Comparison of ENCODE assay signal across 11 mouse cellular contexts in genomic region chr1:165579332-165579731, GRCm38 (mm10). TPM values are rescaled to one million over a fixed set of nuclear protein-coding genes. Genes with fewer than 3 reads are reported as not detected.
DNase-seq lines count a peak whose midpoint lies in the region; ATAC-seq and TF ChIP-seq lines count a peak whose summit lies in the region.
"Had no signal": no experiment of that assay in that cellular context is flagged by ENCODE, and none has a peak within 500 bp of the region (broad histone marks: within the 10 kb centered on the region; RNA-seq: fewer than 3 reads in every experiment).

No protein-coding gene starts in this region.

- no peak overlapping the region for H3K4me3 ChIP-seq in intestine, postnatal 0 days (ENCODE audit: low read depth, low read length)
- H3K4me3 ChIP-seq in intestine, embryonic 16.5 days (ENCODE audit: low read length) = no peak overlapping the region
- no peak overlapping the region for H3K4me3 ChIP-seq in ES-E14 (ENCODE audit: insufficient read depth in 1 of 2, low read depth in 1 of 2, low read length in 2 of 2, poor library complexity in 1 of 2, severe bottlenecking in 1 of 2)
- no peak overlapping the region for H3K4me3 ChIP-seq in forebrain, embryonic 15.5 days
- H3K4me3 ChIP-seq: limb, embryonic 13.5 days; midbrain, embryonic 13.5 days had no signal

- H3K9ac ChIP-seq in intestine, postnatal 0 days (ENCODE audit: low read depth, low read length) = no peak overlapping the region
- H3K9ac ChIP-seq in intestine, embryonic 16.5 days (ENCODE audit: low read depth, low read length) = no peak overlapping the region
- H3K9ac ChIP-seq in ES-E14 (ENCODE audit: insufficient read depth, low read depth, low read length, poor library complexity, severe bottlenecking) = no peak overlapping the region
- no peak overlapping the region for H3K9ac ChIP-seq in forebrain, embryonic 15.5 days (replicated peaks)
- H3K9ac ChIP-seq: limb, embryonic 13.5 days; midbrain, embryonic 13.5 days had no signal

- H3K27me3 ChIP-seq in intestine, postnatal 0 days (replicated peaks; ENCODE audit: control insufficient read depth, insufficient read depth, low read length) = no peaks in the 10 kb centered on the region
- no peaks in the 10 kb centered on the region for H3K27me3 ChIP-seq in intestine, embryonic 16.5 days (replicated peaks; ENCODE audit: control insufficient read depth, insufficient read depth, low read length)
- H3K27me3 ChIP-seq in forebrain, embryonic 15.5 days = no peaks in the 10 kb centered on the region
- H3K27me3 ChIP-seq: limb, embryonic 13.5 days; midbrain, embryonic 13.5 days had no signal

- no peak for ATAC-seq in intestine, postnatal 0 days
- no peak for ATAC-seq in intestine, embryonic 16.5 days
- no peak for ATAC-seq in forebrain, embryonic 15.5 days (replicated peaks)
- ATAC-seq: midbrain, embryonic 13.5 days had no signal

- H3K27ac ChIP-seq in intestine, postnatal 0 days (ENCODE audit: low read depth, low read length) = no peak overlapping the region
- no peak overlapping the region for H3K27ac ChIP-seq in intestine, embryonic 16.5 days (ENCODE audit: low read length)
- H3K27ac ChIP-seq in ES-E14 (ENCODE audit: insufficient read depth, low read depth, low read length, poor library complexity, severe bottlenecking) = no peak overlapping the region
- no peak overlapping the region for H3K27ac ChIP-seq in forebrain, embryonic 15.5 days (replicated peaks)
- H3K27ac ChIP-seq: limb, embryonic 13.5 days; midbrain, embryonic 13.5 days had no signal

- TF ChIP-seq CTCF in intestine, postnatal 0 days (IDR thresholded peaks at IDR 0.05; ENCODE audit: low read depth) = peak; percentile 61

- in situ Hi-C loops in ES-E14 (cut with MboI; ENCODE audit: low sequenced_read_pairs in 2 of 2, unreplicated experiment in 2 of 2) = no loop called here

- H3K4me2 ChIP-seq in intestine, postnatal 0 days (replicated peaks; ENCODE audit: low read depth) = no peak overlapping the region
- H3K4me2 ChIP-seq in intestine, embryonic 16.5 days (ENCODE audit: low read depth, low read length) = no peak overlapping the region
- H3K4me2 ChIP-seq in forebrain, embryonic 15.5 days (replicated peaks) = no peak overlapping the region
- H3K4me2 ChIP-seq: limb, embryonic 13.5 days; midbrain, embryonic 13.5 days had no signal

- DNase-seq in 416B (ENCODE audit: low read depth) (peak; percentile 67), ES-E14 (ENCODE audit: low read depth, low spot score) (peak; percentile 35)
- peak; percentile 37 for DNase-seq in c-Kit-positive CD71-positive TER-119-positive erythroid progenitor cells, embryonic 14.5 days (ENCODE audit: low spot score)
- DNase-seq in urinary bladder, postnatal 25 days (ENCODE audit: low spot score) = no peak
- no peak for DNase-seq in kidney, adult 11 months
- DNase-seq: kidney, postnatal 4 days had no signal

- H3K36me3 ChIP-seq in intestine, postnatal 0 days (ENCODE audit: control insufficient read depth, insufficient read depth) = no peaks in the 10 kb centered on the region
- no peaks in the 10 kb centered on the region for H3K36me3 ChIP-seq in intestine, embryonic 16.5 days (ENCODE audit: control insufficient read depth, insufficient read depth, low read length)
- H3K36me3 ChIP-seq in ES-E14 (ENCODE audit: control insufficient read depth, insufficient read depth, low read length, poor library complexity, severe bottlenecking) = no peaks in the 10 kb centered on the region
- H3K36me3 ChIP-seq in forebrain, embryonic 15.5 days = no peaks in the 10 kb centered on the region
- H3K36me3 ChIP-seq: limb, embryonic 13.5 days; midbrain, embryonic 13.5 days had no signal

- 60% methylated on average over 5 of the region's 5 CpGs for WGBS in intestine, postnatal 0 days
- WGBS in intestine, embryonic 16.5 days = 58% methylated on average over 5 of the region's 5 CpGs
- 50% methylated on average over 5 of the region's 5 CpGs for WGBS in forebrain, embryonic 15.5 days

- no peaks in the 10 kb centered on the region for H3K4me1 ChIP-seq in intestine, postnatal 0 days (replicated peaks; ENCODE audit: control insufficient read depth, insufficient read depth, low read length)
- H3K4me1 ChIP-seq in intestine, embryonic 16.5 days (ENCODE audit: control insufficient read depth, insufficient read depth, low read length) = peaks cover 3% of the 10 kb centered on the region; the same call in 1 of the 2 replicates
- H3K4me1 ChIP-seq in ES-E14 (ENCODE audit: control insufficient read depth in 2 of 2, insufficient read depth in 2 of 2, low read length in 2 of 2, poor library complexity in 1 of 2) = 0 out of 4 replicates have a peak, but pooled peaks cover 0 to 2% of the 10 kb centered on the region in 2 experiments
- H3K4me1 ChIP-seq in forebrain, embryonic 15.5 days = no peaks in the 10 kb centered on the region
- H3K4me1 ChIP-seq: limb, embryonic 13.5 days; midbrain, embryonic 13.5 days had no signal

- no peaks in the 10 kb centered on the region for H3K9me3 ChIP-seq in intestine, postnatal 0 days (ENCODE audit: control insufficient read depth)
- no peaks in the 10 kb centered on the region for H3K9me3 ChIP-seq in intestine, embryonic 16.5 days (ENCODE audit: control insufficient read depth, low read length)
- H3K9me3 ChIP-seq in ES-E14 (ENCODE audit: control insufficient read depth, insufficient read depth, low read depth, low read length) = no peaks in the 10 kb centered on the region
- 0 out of 2 replicates have a peak, but pooled peaks cover 4% of the 10 kb centered on the region for H3K9me3 ChIP-seq in forebrain, embryonic 15.5 days
- H3K9me3 ChIP-seq: midbrain, embryonic 13.5 days had no signal

TF ChIP-seq in ES-E14, 5 proteins besides CTCF, POLR2A, EP300 and RAD21:
- TF ChIP-seq ZC3H11A (IDR thresholded peaks at IDR 0.05; ENCODE audit: borderline replicate concordance, low read depth, low read length) (peak; percentile 27; the same call in 1 of the 2 replicates), ZNF384 (IDR thresholded peaks at IDR 0.05; ENCODE audit: low read depth, low read length) (no peak), HCFC1 (IDR thresholded peaks at IDR 0.05; ENCODE audit: borderline replicate concordance, insufficient read depth, low read length) (no peak), MAFK (IDR thresholded peaks at IDR 0.05; ENCODE audit: insufficient read depth, low read depth, low read length) (no peak), CHD2 (IDR thresholded peaks at IDR 0.05; ENCODE audit: low read depth, low read length) (no peak)

RNA-seq across cellular contexts. Expression of gene Mpzl1, which starts 55.0 kb away (rescaled TPM):
- polyA plus RNA-seq in intestine, postnatal 0 days (2015; fragmentation: Nextera tagmentation; extraction: Ambion mirVana) = 53.3 and 56.3 TPM in 2 replicates
- polyA plus RNA-seq in intestine, embryonic 16.5 days (2015; fragmentation: Nextera tagmentation; extraction: Ambion mirVana) = 103 and 110 TPM in 2 replicates
- 52.0 and 60.1 TPM in 2 replicates for total RNA-seq in ES-E14 (2012; rRNA removed)
- polyA plus RNA-seq in forebrain, embryonic 15.5 days (2015; fragmentation: Nextera tagmentation; extraction: Ambion mirVana) = 144 and 146 TPM in 2 replicates

Comparison
In these comparisons a context has a peak if more than half of its experiments do, and no peak if none do; other contexts are left out.
1. DNase-seq: peak in 416B (single experiment), ES-E14 (single experiment) and c-Kit-positive CD71-positive TER-119-positive erythroid progenitor cells, embryonic 14.5 days (single experiment); none in urinary bladder, postnatal 25 days (single experiment) and kidney, adult 11 months (single experiment).